In the genomic region with DNA sequence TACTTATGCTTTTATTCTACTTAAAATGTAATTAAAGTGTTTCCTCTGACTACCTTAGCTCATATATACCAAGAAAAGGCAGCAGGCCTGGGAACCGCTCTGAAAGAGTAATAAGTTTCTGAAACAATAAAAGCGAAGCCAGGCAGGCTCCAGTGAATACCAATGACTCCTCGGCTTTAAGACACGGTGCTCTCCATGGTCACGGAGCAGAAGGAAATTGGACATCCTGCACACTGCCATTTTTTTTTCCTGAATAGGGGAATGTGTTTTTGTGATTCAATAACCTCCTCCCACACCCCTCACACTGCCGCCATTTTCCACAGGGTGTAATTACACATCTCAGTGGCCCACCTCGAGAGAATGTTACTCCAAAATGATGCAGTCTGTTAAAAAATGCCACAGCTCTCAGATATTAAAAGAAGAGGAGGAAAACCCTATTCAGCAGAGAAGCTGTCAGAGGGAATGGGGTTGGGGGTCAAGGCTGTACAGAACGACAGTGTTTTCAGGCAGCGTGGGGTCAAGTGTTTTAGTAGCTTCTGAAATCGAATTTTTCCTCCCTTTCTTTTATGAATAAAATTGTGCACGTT, we compare ENCODE assay signal across 16 mouse cellular contexts.
A peak's percentile ranks its signal among the peaks of the same experiment; 100 is the strongest.
DNase-seq lines count a peak whose midpoint lies in the region; ATAC-seq and TF ChIP-seq lines count a peak whose summit lies in the region.
"Had no signal": no experiment of that assay in that cellular context is flagged by ENCODE, and none has a peak within 500 bp of the region (broad histone marks: within the 10 kb centered on the region; RNA-seq: fewer than 3 reads in every experiment).

No protein-coding gene starts in this region.

- no peaks in the 10 kb centered on the region for H3K36me3 ChIP-seq in kidney, embryonic 14.5 days (ENCODE audit: control insufficient read depth, insufficient read depth, low read length)
- no peaks in the 10 kb centered on the region for H3K36me3 ChIP-seq in hindbrain, embryonic 13.5 days
- no peaks in the 10 kb centered on the region for H3K36me3 ChIP-seq in midbrain, embryonic 14.5 days (ENCODE audit: control insufficient read depth, insufficient read depth, low read length)
- H3K36me3 ChIP-seq: embryonic facial prominence, embryonic 12.5 days had no signal

- H3K9ac ChIP-seq in kidney, embryonic 14.5 days (ENCODE audit: low read depth, low read length) = no peak overlapping the region
- no peak overlapping the region for H3K9ac ChIP-seq in hindbrain, embryonic 13.5 days
- H3K9ac ChIP-seq in midbrain, embryonic 14.5 days (replicated peaks; ENCODE audit: low read length) = no peak overlapping the region
- H3K9ac ChIP-seq: embryonic facial prominence, embryonic 12.5 days; liver, embryonic 14.5 days had no signal

- WGBS in kidney, embryonic 14.5 days = 27% methylated on average over 11 of the region's 11 CpGs
- WGBS in hindbrain, embryonic 13.5 days = 25% methylated on average over 11 of the region's 11 CpGs
- WGBS in midbrain, embryonic 14.5 days = 28% methylated on average over 11 of the region's 11 CpGs

- H3K9me3 ChIP-seq in kidney, embryonic 14.5 days (ENCODE audit: control insufficient read depth, low read length) = no peaks in the 10 kb centered on the region
- H3K9me3 ChIP-seq in hindbrain, embryonic 13.5 days = no peaks in the 10 kb centered on the region
- H3K9me3 ChIP-seq in midbrain, embryonic 14.5 days (ENCODE audit: control insufficient read depth, low read length) = no peaks in the 10 kb centered on the region
- H3K9me3 ChIP-seq: embryonic facial prominence, embryonic 12.5 days had no signal

- H3K27ac ChIP-seq in kidney, embryonic 14.5 days (ENCODE audit: low read depth, low read length) = peak overlapping the region; percentile 82
- peak overlapping the region; percentile 50; the same call in 1 of the 2 replicates for H3K27ac ChIP-seq in hindbrain, embryonic 13.5 days
- H3K27ac ChIP-seq in midbrain, embryonic 14.5 days (replicated peaks; ENCODE audit: low read depth, low read length) = 0 out of 2 replicates have a peak overlapping the region, but pooled peaks have one; percentile 16
- H3K27ac ChIP-seq: embryonic facial prominence, embryonic 12.5 days; liver, embryonic 14.5 days; stomach, postnatal 0 days had no signal

- TF ChIP-seq POLR2A in brain, embryonic 14.5 days (IDR thresholded peaks at IDR 0.05; ENCODE audit: borderline replicate concordance, extremely low read depth, insufficient read depth, insufficient read length, poor library complexity, severe bottlenecking) = no peak

- no peak overlapping the region for H3K4me3 ChIP-seq in kidney, embryonic 14.5 days (ENCODE audit: low read length)
- H3K4me3 ChIP-seq in hindbrain, embryonic 13.5 days = no peak overlapping the region
- H3K4me3 ChIP-seq in midbrain, embryonic 14.5 days (replicated peaks; ENCODE audit: low read depth, low read length) = no peak overlapping the region
- H3K4me3 ChIP-seq: embryonic facial prominence, embryonic 12.5 days; myocyte had no signal

- TF ChIP-seq CTCF in brain, embryonic 14.5 days (IDR thresholded peaks at IDR 0.05; ENCODE audit: borderline replicate concordance, extremely low read depth, insufficient read depth, insufficient read length) = no peak

- H3K4me2 ChIP-seq in kidney, embryonic 14.5 days (replicated peaks; ENCODE audit: low read depth, low read length) = no peak overlapping the region; the same call in 1 of the 2 replicates
- H3K4me2 ChIP-seq in hindbrain, embryonic 13.5 days = no peak overlapping the region
- H3K4me2 ChIP-seq in midbrain, embryonic 14.5 days (ENCODE audit: low read length) = no peak overlapping the region
- H3K4me2 ChIP-seq: embryonic facial prominence, embryonic 12.5 days had no signal

- H3K27me3 ChIP-seq in kidney, embryonic 14.5 days (ENCODE audit: control insufficient read depth, insufficient read depth, low read length) = no peaks in the 10 kb centered on the region
- peaks cover 2% of the 10 kb centered on the region; the same call in 1 of the 2 replicates for H3K27me3 ChIP-seq in hindbrain, embryonic 13.5 days
- no peaks in the 10 kb centered on the region for H3K27me3 ChIP-seq in midbrain, embryonic 14.5 days (ENCODE audit: control insufficient read depth, insufficient read depth, low read length)
- H3K27me3 ChIP-seq: embryonic facial prominence, embryonic 12.5 days had no signal

- ATAC-seq in kidney, embryonic 14.5 days (ENCODE audit: low FRiP score, low TSS enrichment) = peak; percentile 23; the same call in 1 of the 2 replicates
- ATAC-seq in hindbrain, embryonic 13.5 days (ENCODE audit: low FRiP score) = no peak
- ATAC-seq in midbrain, embryonic 14.5 days (ENCODE audit: low FRiP score, low TSS enrichment) = no peak
- ATAC-seq: inflammation-experienced regulatory T-cells, adult 6 months; lung, postnatal 0 days had no signal

- H3K4me1 ChIP-seq in kidney, embryonic 14.5 days (ENCODE audit: control insufficient read depth, insufficient read depth, low read length) = peaks cover 17% of the 10 kb centered on the region; the same call in 1 of the 2 replicates
- peaks cover 23% of the 10 kb centered on the region for H3K4me1 ChIP-seq in hindbrain, embryonic 13.5 days (replicated peaks)
- 0 out of 2 replicates have a peak, but pooled peaks cover 11% of the 10 kb centered on the region for H3K4me1 ChIP-seq in midbrain, embryonic 14.5 days (ENCODE audit: control insufficient read depth, insufficient read depth, low read length)

- DNase-seq in kidney, postnatal 14 days = no peak
- peak; percentile 44 for DNase-seq in brain, embryonic 14.5 days (ENCODE audit: low read depth)
- DNase-seq in midbrain, embryonic 14.5 days = peak; percentile 48
- DNase-seq in layer of hippocampus, postnatal 25 days (ENCODE audit: extremely low spot score in 1 of 2, low spot score in 1 of 2) = no peak
- no peak for DNase-seq in lung, postnatal 4 days
- no peak for DNase-seq in cerebellum, adult 9-10 months
- DNase-seq: adrenal gland, postnatal 14 days; cerebellum, adult 2 months had no signal

Comparison
In these comparisons a context has a peak if more than half of its experiments do, and no peak if none do; other contexts are left out.
1. H3K27ac ChIP-seq: peak in every context shown above with its lines; median percentile 82 in kidney, embryonic 14.5 days; 50 in hindbrain, embryonic 13.5 days; 16 in midbrain, embryonic 14.5 days.
2. DNase-seq: peak in brain, embryonic 14.5 days (single experiment) and midbrain, embryonic 14.5 days (single experiment); none in kidney, postnatal 14 days (single experiment), layer of hippocampus, postnatal 25 days (0 of 2), lung, postnatal 4 days (0 of 2) and cerebellum, adult 9-10 months (single experiment).